Mouse (Mus musculus) neural tube, postnatal 0 days (tissue): ENCODE measurements around the gene Sfxn5. TPM values are rescaled to one million over a fixed set of nuclear protein-coding genes. Genes with fewer than 3 reads are reported as not detected.

ENCODE experiments used
- microRNA-seq: library from miRNA; unstranded; fragments of <30 nt; microRNA quantifications from one replicate; pipeline ENCODE4, GENCODE M21; 2016
- polyA plus RNA-seq: library from polyadenylated mRNA; unstranded; fragments of >200 nt; fragmentation: Nextera tagmentation; extraction: Ambion mirVana; gene quantifications from 2 replicates; pipeline ENCODE4 v1.2.1, GENCODE M21; 2015

Sfxn5 gene
- 108 TPM in 2 replicates for polyA plus RNA-seq

GRCm38 (mm10) chr6:85333000-85333669 lies at the start of gene Sfxn5:
Sfxn5 (minus strand) TSS chr6:85333422.

GRCm38 (mm10) chr6:85373951-85374733 lies 40.9 kb upstream of the Sfxn5 start, which contains the start of gene Rab11fip5:
Rab11fip5 (minus strand) TSS chr6:85374634.

GRCm38 (mm10) chr6:85187340-85188211 lies 145.6 kb downstream of the Sfxn5 start, which contains the start of gene Emx1:
Emx1 (plus strand) TSS chr6:85187438.

Small RNA genes lying within 50 kb of the gene (microRNA-seq; reads per million reads assigned to microRNA genes)
- gene Mir705, result not detected

Other genes starting within 250 kb of the Sfxn5 start
- gene Spr, start 195.7 kb downstream of the Sfxn5 start, polyA plus RNA-seq, result 41.0 and 41.3 TPM in 2 replicates
- not detected in 2 replicates for gene Emx1, start 146.0 kb downstream of the Sfxn5 start, polyA plus RNA-seq
- gene Rab11fip5, start 41.2 kb upstream of the Sfxn5 start, polyA plus RNA-seq, result 25.9 and 30.9 TPM in 2 replicates
- not detected in 2 replicates for gene Noto, start 90.5 kb upstream of the Sfxn5 start, polyA plus RNA-seq
- 54.8 and 59.5 TPM in 2 replicates for gene Smyd5, start 98.6 kb upstream of the Sfxn5 start, polyA plus RNA-seq
- gene Cct7, start 118.1 kb upstream of the Sfxn5 start, polyA plus RNA-seq, result 449 and 460 TPM in 2 replicates
- 35.9 and 36.5 TPM in 2 replicates for gene Pradc1, start 118.5 kb upstream of the Sfxn5 start, polyA plus RNA-seq
- 12.7 and 12.8 TPM in 2 replicates for gene Fbxo41, start 169.6 kb upstream of the Sfxn5 start, polyA plus RNA-seq
- gene Egr4, start 180.2 kb upstream of the Sfxn5 start, polyA plus RNA-seq, result 0.14 and 0.30 TPM in 2 replicates